Mouse (Mus musculus): ENCODE measurements at regions not wholly inside any gene's neighbourhood (a gene's known extent, or its start where the extent isn't known, plus 50 kb on each side); places are given as distances from the start of the nearest gene placed in this dataset.

- TF ChIP-seq CTCF (IDR thresholded peaks at IDR 0.05; ENCODE audit: low read depth) (no peak), EP300 (optimal IDR thresholded peaks at IDR 0.05) (no peak)
Measured at GRCm38 (mm10) chr10:118803922-118804557, 66.0 kb downstream of the Dyrk2 start.

All from stomach, postnatal 0 days (tissue).